Mouse (Mus musculus) olfactory bulb, adult 2 months (tissue): ENCODE data around the gene Clec2l.

Source experiments
- CTCF ChIP-seq: fragments of 200-500 bp; IDR thresholded peaks from 2 replicates; pipeline ENCODE4 v1.5.1; 2012; ENCODE audit warnings: low read depth, mild to moderate bottlenecking, low read length, moderate library complexity; ENCODE audit not compliant: insufficient read depth
- POLR2A ChIP-seq: fragments of 200-500 bp; IDR thresholded peaks from 2 replicates; pipeline ENCODE4 v1.6.1; 2012; ENCODE audit warnings: mild to moderate bottlenecking, low read depth, low read length, moderate library complexity; ENCODE audit not compliant: insufficient read depth

DNA sequence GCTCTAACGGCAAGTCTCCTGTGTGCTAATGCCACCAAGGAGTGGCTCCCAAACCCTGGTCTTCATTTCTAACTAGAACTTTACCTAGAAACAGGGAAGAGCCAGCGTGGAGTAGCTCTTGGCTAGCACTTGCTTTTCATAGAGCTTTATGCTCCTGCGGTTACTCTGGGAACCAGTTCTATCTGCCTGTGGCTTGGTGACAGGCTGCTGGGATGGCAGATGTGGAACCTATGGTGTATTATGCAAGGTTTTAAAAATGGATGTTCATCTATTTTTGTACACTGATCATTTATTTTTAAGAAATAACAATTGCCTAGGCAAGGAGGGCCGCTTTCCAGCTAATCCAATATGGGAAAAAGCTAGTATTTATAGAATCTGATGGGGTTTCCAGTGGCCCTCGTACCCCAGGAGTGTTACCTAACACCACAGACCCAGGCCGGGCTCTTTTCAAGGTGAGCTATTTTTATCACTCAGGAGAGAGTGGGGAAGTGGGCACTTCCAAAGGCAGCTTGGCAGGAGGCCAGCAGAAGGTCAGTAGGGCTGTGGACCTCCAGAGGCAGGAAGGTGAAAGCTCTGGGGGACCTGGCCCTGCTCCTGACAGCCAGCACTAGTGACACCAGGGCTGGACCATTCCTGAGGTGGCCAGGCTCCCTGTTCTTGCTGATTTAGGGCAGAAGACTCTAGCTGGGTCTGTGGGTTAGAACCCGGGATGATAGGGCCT lies 41.6 kb downstream of the Clec2l start:
- TF ChIP-seq POLR2A (no peak), CTCF (no peak)
